19 mouse cellular contexts compared by ENCODE assay signal in the genomic region with DNA sequence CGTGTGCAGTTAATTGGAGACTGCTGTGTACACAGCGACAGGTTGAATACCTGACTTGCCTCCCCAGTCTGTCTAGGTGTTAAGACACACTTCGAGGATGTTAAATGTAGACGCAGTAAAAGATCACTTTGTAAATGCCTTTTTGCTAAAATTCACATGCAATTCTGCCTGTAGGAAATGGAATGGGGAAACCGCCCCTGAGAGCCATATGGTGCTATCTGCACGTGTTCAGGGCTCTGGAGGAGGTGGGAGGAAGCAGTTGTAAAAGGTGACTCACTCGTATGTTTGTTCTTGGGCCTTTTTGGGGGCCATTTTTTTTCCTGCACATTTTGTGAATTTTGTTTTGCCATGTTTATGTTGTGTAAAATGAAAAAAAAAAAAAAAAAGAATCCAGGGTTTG.
A peak's percentile ranks its signal among the peaks of the same experiment; 100 is the strongest.
DNase-seq lines count a peak whose midpoint lies in the region; ATAC-seq lines count a peak whose summit lies in the region.
"Had no signal": no experiment of that assay in that cellular context is flagged by ENCODE, and none has a peak within 500 bp of the region (broad histone marks: within the 10 kb centered on the region; RNA-seq: fewer than 3 reads in every experiment).

No protein-coding gene starts in this region.

- no peak for ATAC-seq in cerebellum, adult (ENCODE audit: insufficient number of reproducible peaks, low FRiP score, low TSS enrichment)
- ATAC-seq: hindbrain, embryonic 16.5 days; midbrain, embryonic 13.5 days; Patski had no signal

- H3K27ac ChIP-seq in limb, embryonic 10.5 days: no peak overlapping the region
- H3K27ac ChIP-seq: gastrocnemius, adult 2 months; limb, embryonic 12.5 days; liver, embryonic 13.5 days; midbrain, embryonic 13.5 days; neural tube, embryonic 15.5 days; stomach, postnatal 0 days had no signal

- no peak overlapping the region for H3K4me3 ChIP-seq in limb, embryonic 10.5 days
- H3K4me3 ChIP-seq: gastrocnemius, adult 2 months; heart, embryonic 12.5 days; limb, embryonic 12.5 days; liver, embryonic 13.5 days; midbrain, embryonic 13.5 days; myocyte; neural tube, embryonic 15.5 days had no signal

- no peaks in the 10 kb centered on the region for H3K4me1 ChIP-seq in limb, embryonic 10.5 days
- H3K4me1 ChIP-seq: heart, embryonic 12.5 days; limb, embryonic 12.5 days; liver, embryonic 13.5 days; midbrain, embryonic 13.5 days; neural tube, embryonic 15.5 days had no signal

- no peaks in the 10 kb centered on the region for H3K9me3 ChIP-seq in limb, embryonic 10.5 days (replicated peaks)
- H3K9me3 ChIP-seq: limb, embryonic 12.5 days; liver, embryonic 13.5 days; midbrain, embryonic 13.5 days; neural tube, embryonic 15.5 days had no signal

- peak; percentile 88 for DNase-seq in brain, adult 2 months (ENCODE audit: low read depth, low spot score)
- peak; percentile 24 to 25 for DNase-seq in frontal cortex, postnatal 25 days (ENCODE audit: low spot score in 2 of 2)
- DNase-seq in layer of hippocampus, postnatal 36 days: peak; percentile 41 to 42
- peak; percentile 53 to 63 for DNase-seq in right cerebral cortex, postnatal 10 days (ENCODE audit: low spot score in 2 of 2)
- DNase-seq in B cell, adult 2 months: no peak
- DNase-seq in limb, embryonic 10.5 days (ENCODE audit: low spot score): no peak
- DNase-seq: cerebellum, postnatal 25 days; gastrocnemius, adult 2 months; kidney, adult 2 months; liver, embryonic 13.5 days had no signal

- 84% methylated on average over 7 of the region's 7 CpGs for WGBS in limb, embryonic 10.5 days

- no peaks in the 10 kb centered on the region for H3K27me3 ChIP-seq in limb, embryonic 10.5 days (ENCODE audit: low read depth, poor library complexity, severe bottlenecking)
- H3K27me3 ChIP-seq: heart, embryonic 12.5 days; limb, embryonic 12.5 days; liver, embryonic 13.5 days; midbrain, embryonic 13.5 days; neural tube, embryonic 15.5 days had no signal

- H3K36me3 ChIP-seq in limb, embryonic 10.5 days: no peaks in the 10 kb centered on the region
- H3K36me3 ChIP-seq: heart, embryonic 12.5 days; limb, embryonic 12.5 days; liver, embryonic 13.5 days; midbrain, embryonic 13.5 days; neural tube, embryonic 15.5 days had no signal

Comparison
In these comparisons a context has a peak if more than half of its experiments do, and no peak if none do; other contexts are left out.
1. DNase-seq: peak in brain, adult 2 months (single experiment), frontal cortex, postnatal 25 days (2 of 2), layer of hippocampus, postnatal 36 days (2 of 2) and right cerebral cortex, postnatal 10 days (2 of 2); none in B cell, adult 2 months (0 of 2) and limb, embryonic 10.5 days (single experiment).